Mouse (Mus musculus) layer of hippocampus, postnatal 36 days (tissue): Measurements from ENCODE around the gene Orm2. TPM values are rescaled to one million over a fixed set of nuclear protein-coding genes. Genes with fewer than 3 reads are reported as not detected.

Source experiments
- DNase-seq, 2 experiments: peaks; one replicate each; pipeline ENCODE4 v3.0.0; 2022
- total RNA-seq, 2 experiments: library from RNA; stranded (reverse); gene quantifications; 2 replicates each; pipeline ENCODE4 v1.2.3; 2021

Orm2 gene
- total RNA-seq = not detected

DNA sequence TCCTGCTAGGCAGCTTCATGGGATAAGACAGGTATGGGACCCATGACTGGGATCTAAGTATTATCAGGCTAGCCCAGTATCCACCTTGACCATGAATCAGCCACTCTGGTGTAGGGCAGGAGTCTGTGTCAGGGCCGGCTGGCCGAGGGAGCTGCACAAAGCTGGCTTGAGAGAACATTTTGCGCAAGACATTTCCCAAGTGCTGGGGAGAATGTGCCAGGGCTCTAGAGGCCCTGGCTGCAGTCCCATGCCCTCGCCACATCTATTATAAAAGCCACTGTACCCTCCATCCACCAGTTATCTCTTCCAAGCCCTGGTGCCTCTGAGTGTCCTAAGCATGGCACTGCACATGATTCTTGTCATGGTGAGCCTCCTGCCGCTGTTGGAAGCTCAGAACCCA is at the start of gene Orm2:
Gene Orm2 (plus strand): TSS at position 300 of the 400 bp plus-strand sequence.
- DNase-seq = no peak

DNA sequence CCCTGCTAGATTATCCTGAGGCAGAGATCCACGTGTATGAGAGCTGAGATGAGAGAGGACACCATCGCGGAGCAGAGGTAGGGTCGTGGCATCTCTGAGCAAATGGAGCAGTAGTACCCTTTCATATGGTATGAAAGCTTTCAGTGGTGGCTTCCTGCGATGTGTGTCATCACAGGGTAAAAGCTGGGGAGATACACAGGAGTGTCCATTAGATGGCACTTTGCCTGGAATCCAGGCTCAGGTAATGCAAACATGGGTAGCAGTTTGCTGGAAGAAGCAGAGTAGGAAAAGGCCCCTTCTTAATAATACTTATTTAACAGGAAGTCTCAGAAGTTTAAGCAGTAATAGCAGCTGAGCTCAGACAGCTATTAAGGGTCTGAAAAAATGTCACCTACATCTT is 48.2 kb upstream of the Orm2 start:
- DNase-seq = no peak

GRCm38 (mm10) chr4:63316076-63316746 is 46.0 kb upstream of the Orm2 start:
- no peak for DNase-seq

GRCm38 (mm10) chr4:63319566-63319965 is 42.7 kb upstream of the Orm2 start:
- DNase-seq = peak; percentile 43 to 53

DNA sequence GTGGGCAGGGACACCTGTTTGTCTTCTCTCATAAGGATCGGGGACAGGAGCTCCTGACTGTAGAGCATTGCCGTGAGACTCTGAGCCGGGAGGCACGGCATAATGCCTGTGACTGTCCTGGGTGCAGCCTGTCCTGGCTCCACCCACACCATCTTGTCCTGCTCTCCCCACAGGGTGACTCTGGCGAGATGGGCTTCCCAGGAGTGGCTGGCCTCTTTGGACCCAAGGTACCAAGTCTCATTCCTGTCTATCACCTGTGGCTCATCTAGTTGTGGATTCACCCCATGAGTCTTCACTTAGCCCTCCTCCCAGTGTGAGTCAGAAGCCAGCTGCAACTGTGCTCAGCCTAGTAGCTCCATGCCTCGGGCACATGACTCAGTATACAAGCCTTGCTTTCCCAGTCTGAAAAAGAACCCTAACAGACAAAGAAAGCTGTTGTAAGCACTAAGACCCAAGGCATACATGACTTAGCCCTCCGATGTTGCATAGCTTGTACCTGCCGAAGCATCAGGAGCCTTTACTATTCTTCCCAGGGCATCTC is 38.9 kb upstream of the Orm2 start:
- DNase-seq = no peak

GRCm38 (mm10) chr4:63333403-63333802 is 28.8 kb upstream of the Orm2 start:
- no peak for DNase-seq

DNA sequence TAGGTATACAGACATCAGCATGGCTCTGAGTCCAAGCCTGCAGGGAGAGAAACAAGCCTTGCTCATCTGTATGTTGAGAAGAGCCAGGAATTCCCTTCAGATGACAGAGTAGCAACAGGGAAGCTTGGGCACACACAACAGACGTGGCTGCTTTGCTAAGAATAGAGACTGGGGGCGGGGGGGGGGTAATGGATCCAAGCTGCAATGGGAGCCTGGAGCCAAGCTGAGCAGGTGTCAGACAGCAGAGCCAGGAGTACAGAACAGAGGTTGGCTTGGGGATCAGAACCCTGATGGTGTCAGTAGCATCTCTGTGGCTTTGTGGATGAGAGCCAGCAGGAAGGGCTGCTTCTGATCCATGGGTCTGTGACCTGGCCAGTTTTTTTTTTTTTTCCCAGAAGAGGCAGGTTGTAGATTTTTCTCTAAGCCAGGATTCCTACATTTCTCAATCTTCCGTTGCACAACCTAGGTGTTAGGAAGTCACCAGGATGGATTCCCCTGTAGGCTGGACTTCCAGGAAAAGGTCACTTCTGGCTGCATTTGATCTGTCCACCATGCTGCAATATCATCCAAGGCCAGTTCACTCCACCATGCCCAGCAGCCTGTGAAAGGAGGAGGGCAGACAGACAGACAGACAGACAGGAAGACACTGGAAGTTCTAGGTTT is 23.7 kb upstream of the Orm2 start:
- DNase-seq = no peak

DNA sequence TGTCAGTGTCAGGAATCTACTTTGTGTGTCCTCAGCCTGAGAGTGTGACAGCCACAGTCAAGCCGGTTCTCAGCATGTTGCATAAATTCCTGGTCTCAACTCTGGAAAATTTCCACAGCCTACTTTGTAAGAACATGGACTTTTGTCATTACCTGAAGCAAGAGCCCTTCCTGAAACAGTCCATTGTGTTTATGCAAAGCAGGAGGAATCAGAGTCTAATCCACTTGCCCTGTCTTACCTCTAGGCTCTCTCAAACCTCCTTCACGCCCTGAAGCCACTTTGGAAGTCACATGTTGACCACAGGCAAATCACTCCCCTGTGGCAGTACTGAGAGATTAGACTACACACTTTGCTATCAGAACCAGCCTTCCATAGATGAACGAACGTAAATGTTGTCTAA is 19.8 kb upstream of the Orm2 start:
- no peak for DNase-seq

GRCm38 (mm10) chr4:63343608-63344007 is 18.6 kb upstream of the Orm2 start:
- DNase-seq = no peak

DNA sequence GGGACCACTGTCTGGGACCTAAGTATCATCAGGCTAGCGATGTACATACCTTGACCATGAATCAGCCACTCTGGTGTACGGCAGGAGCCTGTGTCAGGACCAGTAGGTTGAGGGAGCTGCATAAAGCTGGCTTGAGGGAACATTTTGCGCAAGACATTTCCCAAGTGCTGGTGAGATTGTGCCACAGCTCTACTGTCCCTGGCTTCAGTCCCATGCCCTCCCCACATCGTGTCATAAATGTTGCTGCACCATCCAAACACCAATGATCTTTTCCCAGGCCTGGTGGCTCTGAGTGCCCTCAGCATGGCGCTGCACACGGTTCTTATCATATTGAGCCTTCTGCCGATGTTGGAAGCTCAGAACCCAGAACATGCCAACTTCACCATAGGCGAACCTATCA is 18.0 kb upstream of the Orm2 start, which contains the start of gene Orm1:
Gene Orm1 (plus strand): TSS at position 266 of the 400 bp plus-strand sequence.
- no peak for DNase-seq

- DNase-seq = no peak
Measured at GRCm38 (mm10) chr4:63345261-63345660, 17.0 kb upstream of the Orm2 start.

DNA sequence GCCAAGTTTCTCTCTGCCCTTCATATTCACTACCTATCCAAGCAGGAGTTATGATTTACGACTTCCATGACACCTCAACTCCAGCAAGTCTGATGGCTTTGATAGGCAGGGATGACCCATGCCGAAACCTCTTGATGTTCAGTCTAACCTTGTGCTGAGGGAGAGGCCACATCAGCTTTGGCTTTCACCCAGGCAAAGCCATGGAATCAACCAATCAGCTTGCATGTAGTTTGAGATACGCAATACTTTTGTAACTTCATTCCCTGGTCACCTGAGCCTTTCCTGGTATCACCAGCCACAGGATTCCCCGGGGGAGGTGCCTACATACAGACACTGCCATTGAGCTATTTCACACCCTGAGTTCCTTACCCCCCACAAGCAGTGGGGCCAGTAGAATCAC is 15.6 kb upstream of the Orm2 start:
- DNase-seq = no peak

GRCm38 (mm10) chr4:63348524-63348923 is 13.7 kb upstream of the Orm2 start:
- DNase-seq = no peak

GRCm38 (mm10) chr4:63355877-63356665 is 6.2 kb upstream of the Orm2 start, which contains the start of gene Orm3:
Orm3 (plus strand) TSS chr4:63356162.
- DNase-seq = no peak

GRCm38 (mm10) chr4:63356981-63357570 is 5.2 kb upstream of the Orm2 start:
- no peak for DNase-seq

- no peak for DNase-seq
Measured at GRCm38 (mm10) chr4:63359861-63360260, 2.4 kb upstream of the Orm2 start.

DNA sequence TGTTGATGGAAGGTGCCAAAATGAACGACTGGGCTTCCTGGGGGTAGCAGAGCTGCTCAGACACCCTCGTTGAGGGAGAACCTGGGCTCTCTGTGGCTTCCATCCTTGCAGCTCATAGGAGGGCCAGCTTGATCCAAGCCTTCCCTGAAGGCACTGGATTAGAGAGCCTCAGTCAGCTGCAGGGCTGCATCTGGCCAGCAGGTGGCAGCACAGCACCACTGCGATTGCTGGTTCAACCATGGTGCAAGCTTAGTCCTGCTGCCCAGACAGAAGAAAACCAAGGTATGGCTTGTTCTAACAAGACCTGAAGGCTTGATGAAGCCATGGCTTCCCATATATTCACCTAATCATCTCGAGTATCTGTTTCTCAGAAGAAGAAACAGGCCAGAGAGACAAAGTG is 6.3 kb downstream of the Orm2 start:
- DNase-seq = peak; percentile 85 to 86

GRCm38 (mm10) chr4:63370897-63371296 is 8.6 kb downstream of the Orm2 start:
- no peak for DNase-seq

DNA sequence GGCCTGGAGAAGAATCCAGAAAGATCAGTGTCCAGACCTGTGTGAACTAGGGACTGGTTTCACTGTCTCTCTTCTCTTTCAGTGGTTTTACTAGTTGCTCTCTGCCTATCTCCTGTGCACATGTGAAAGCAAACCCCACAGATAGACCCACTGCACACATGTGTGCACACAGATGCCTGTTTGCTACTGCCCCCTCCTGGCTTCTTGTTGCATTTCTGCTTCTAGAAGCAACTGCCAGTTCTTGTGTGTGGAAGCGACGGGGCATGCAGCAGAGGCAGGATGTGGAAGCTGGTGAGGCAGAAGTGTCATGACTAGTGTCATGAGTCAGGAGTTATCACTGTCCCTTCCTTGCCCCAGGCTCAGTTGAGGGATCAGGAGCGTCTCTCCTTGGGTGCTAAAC is 9.6 kb downstream of the Orm2 start:
- DNase-seq = no peak

DNA sequence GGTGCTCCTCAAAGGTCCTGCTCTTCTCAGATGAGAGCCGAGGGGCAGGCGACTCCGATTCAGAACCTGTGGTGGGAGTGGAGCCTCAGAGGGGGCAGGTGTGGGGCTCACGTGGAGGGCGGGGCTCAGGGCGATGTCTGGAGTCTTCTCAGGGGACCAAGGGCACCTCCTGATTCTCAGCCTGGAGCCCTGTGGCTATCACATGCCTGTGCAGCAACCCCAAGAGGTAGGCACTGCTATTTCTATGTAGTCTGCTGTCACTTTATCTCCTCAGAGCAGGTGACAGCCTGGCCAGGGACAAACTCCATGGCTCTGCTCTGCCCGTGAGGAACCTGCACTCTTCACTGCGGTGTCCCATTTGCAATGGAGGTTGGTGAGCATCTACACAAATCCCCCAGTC is 11.2 kb downstream of the Orm2 start:
- DNase-seq = no peak

- DNase-seq = no peak
Measured at GRCm38 (mm10) chr4:63374331-63374730, 12.1 kb downstream of the Orm2 start.

- no peak for DNase-seq
Measured at GRCm38 (mm10) chr4:63375367-63375766, 13.1 kb downstream of the Orm2 start.

GRCm38 (mm10) chr4:63377483-63377882 is 15.2 kb downstream of the Orm2 start:
- no peak for DNase-seq
